Mouse (Mus musculus) liver, embryonic 18 days (tissue): Measurements from ENCODE around the gene Rnf133. TPM values are rescaled to one million over a fixed set of nuclear protein-coding genes. Genes with fewer than 3 reads are reported as not detected.

Experiments used
- polyA plus RNA-seq: library from polyadenylated mRNA; depleted of rRNA; stranded (reverse); fragments of >200 nt; gene quantifications from 2 replicates; pipeline ENCODE4 v1.2.3, GENCODE M21; 2012; rRNA removed

Gene Rnf133
- not detected in 2 replicates for polyA plus RNA-seq

DNA sequence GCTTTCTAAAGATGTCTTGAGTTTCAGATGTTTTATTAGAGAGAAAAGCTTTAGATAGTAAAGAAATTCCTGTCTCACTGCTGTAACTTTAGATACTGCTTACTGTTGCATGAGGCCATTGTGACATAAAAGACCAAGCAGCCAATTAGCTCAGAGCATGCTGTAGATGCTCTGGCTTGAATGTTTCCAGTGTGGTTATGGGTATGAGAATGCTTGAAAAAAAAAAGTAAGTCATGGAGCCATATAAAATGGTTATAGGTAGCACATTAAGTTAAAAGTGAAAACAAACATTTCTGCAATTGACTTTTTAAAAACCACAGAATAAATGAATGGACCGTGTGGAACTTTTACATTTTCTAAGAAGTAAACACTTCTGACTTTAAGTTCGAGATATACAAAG lies at the start of gene Rnf133:
Gene Rnf133, minus strand, starts transcription at position 101 of the 400 bp plus-strand sequence.

DNA sequence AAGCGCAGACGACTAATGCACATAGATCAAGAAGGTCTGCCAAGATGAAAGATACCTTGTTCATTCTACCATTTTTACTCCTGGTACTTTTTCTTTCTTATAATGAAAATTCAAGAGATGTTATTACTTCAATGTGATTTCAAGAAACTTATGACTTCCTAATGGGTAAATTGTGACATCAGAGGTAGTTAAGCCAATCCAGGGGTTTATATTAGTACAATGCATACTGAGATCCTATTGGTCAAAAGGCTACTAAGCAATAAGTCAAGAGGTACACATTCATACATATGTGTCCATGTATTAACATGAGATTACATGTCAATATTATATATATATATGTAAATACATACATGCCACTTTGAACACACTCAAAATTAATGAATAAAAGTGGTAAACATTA lies 4.9 kb upstream of the Rnf133 start, which contains the start of gene Rnf148:
Gene Rnf148, minus strand, starts transcription at position 101 of the 400 bp plus-strand sequence.

Other genes starting within 250 kb of the Rnf133 start
- gene Rnf148, start 4.8 kb upstream of the Rnf133 start, polyA plus RNA-seq: not detected in 2 replicates
- 0.16 and 0.24 TPM in 2 replicates for gene Cadps2, start 189.1 kb upstream of the Rnf133 start, polyA plus RNA-seq